Mouse (Mus musculus): ENCODE data around the gene Srcin1.

The Srcin1 gene

GRCm38 (mm10) chr11:97532354-97532753 lies 43.6 kb downstream of the Srcin1 start:
- DNase-seq (ENCODE audit: low read depth), result no peak

- DNase-seq (ENCODE audit: low read depth), result peak; percentile 45
Observed at GRCm38 (mm10) chr11:97531381-97532260, 44.4 kb downstream of the Srcin1 start.

GRCm38 (mm10) chr11:97530961-97531360 lies 45.0 kb downstream of the Srcin1 start:
- no peak for DNase-seq (ENCODE audit: low read depth)

GRCm38 (mm10) chr11:97530069-97530468 lies 45.9 kb downstream of the Srcin1 start:
- no peak for DNase-seq (ENCODE audit: low read depth)

GRCm38 (mm10) chr11:97528282-97528808 lies 47.6 kb downstream of the Srcin1 start:
- DNase-seq (ENCODE audit: low read depth), result no peak

GRCm38 (mm10) chr11:97525313-97525712 lies 50.7 kb downstream of the Srcin1 start:
- DNase-seq (ENCODE audit: low read depth), result no peak

GRCm38 (mm10) chr11:97524306-97524705 lies 51.7 kb downstream of the Srcin1 start:
- peak; percentile 54 for DNase-seq (ENCODE audit: low read depth)

GRCm38 (mm10) chr11:97523827-97524261 lies 52.1 kb downstream of the Srcin1 start:
- DNase-seq (ENCODE audit: low read depth), result peak; percentile 41

GRCm38 (mm10) chr11:97523107-97523506 lies 52.9 kb downstream of the Srcin1 start:
- no peak for DNase-seq (ENCODE audit: low read depth)

- no peak for DNase-seq (ENCODE audit: low read depth)
Observed at GRCm38 (mm10) chr11:97521741-97522474, 54.1 kb downstream of the Srcin1 start.

GRCm38 (mm10) chr11:97520541-97520940 lies 55.4 kb downstream of the Srcin1 start:
- DNase-seq (ENCODE audit: low read depth), result no peak

GRCm38 (mm10) chr11:97513066-97513465 lies 62.9 kb downstream of the Srcin1 start:
- no peak for DNase-seq (ENCODE audit: low read depth)

GRCm38 (mm10) chr11:97512511-97512910 lies 63.5 kb downstream of the Srcin1 start:
- DNase-seq (ENCODE audit: low read depth), result no peak

- no peak for DNase-seq (ENCODE audit: low read depth)
Observed at GRCm38 (mm10) chr11:97511661-97512369, 64.2 kb downstream of the Srcin1 start.

GRCm38 (mm10) chr11:97510966-97511660 lies 64.9 kb downstream of the Srcin1 start:
- DNase-seq (ENCODE audit: low read depth), result no peak

- DNase-seq (ENCODE audit: low read depth), result no peak
Observed at GRCm38 (mm10) chr11:97509715-97510485, 66.1 kb downstream of the Srcin1 start.

GRCm38 (mm10) chr11:97509058-97509457 lies 66.9 kb downstream of the Srcin1 start:
- DNase-seq (ENCODE audit: low read depth), result no peak

GRCm38 (mm10) chr11:97508198-97508597 lies 67.8 kb downstream of the Srcin1 start:
- DNase-seq (ENCODE audit: low read depth), result no peak

GRCm38 (mm10) chr11:97506331-97506730 lies 69.7 kb downstream of the Srcin1 start:
- DNase-seq (ENCODE audit: low read depth), result no peak

- DNase-seq (ENCODE audit: low read depth), result no peak
Observed at GRCm38 (mm10) chr11:97505784-97506183, 70.2 kb downstream of the Srcin1 start.

GRCm38 (mm10) chr11:97502846-97503245 lies 73.1 kb downstream of the Srcin1 start:
- DNase-seq (ENCODE audit: low read depth), result no peak

Data from fibroblast of lung, adult 2 months (primary cell).